Mouse (Mus musculus) olfactory bulb, adult 2 months (tissue): ENCODE results near the gene Slc44a3. TPM values are rescaled to one million over a fixed set of nuclear protein-coding genes. Genes with fewer than 3 reads are reported as not detected.
"Not testable (repeated sequence)": the region's sequence is repeated elsewhere in the genome, so short reads cannot be mapped to it uniquely, and the experiment has no call there.

Experiments used
- H3K27ac ChIP-seq: fragments of 200-500 bp; 2 replicates; pipeline ENCODE4 v1.5.1; 2012; ENCODE audit warnings: low read depth, low read length; ENCODE audit not compliant: insufficient read depth
- H3K4me1 ChIP-seq: fragments of 200-500 bp; 2 replicates; pipeline ENCODE4 v1.6.1; 2012; ENCODE audit warnings: low read length; ENCODE audit not compliant: control insufficient read depth, insufficient read depth
- H3K4me3 ChIP-seq: fragments of 200-500 bp; 2 replicates; pipeline ENCODE4 v1.5.1; 2012; ENCODE audit warnings: mild to moderate bottlenecking, low read depth, low read length, moderate library complexity; ENCODE audit not compliant: insufficient read depth
- CTCF ChIP-seq: fragments of 200-500 bp; IDR thresholded peaks from 2 replicates; pipeline ENCODE4 v1.5.1; 2012; ENCODE audit warnings: low read depth, mild to moderate bottlenecking, low read length, moderate library complexity; ENCODE audit not compliant: insufficient read depth
- POLR2A ChIP-seq: fragments of 200-500 bp; IDR thresholded peaks from 2 replicates; pipeline ENCODE4 v1.6.1; 2012; ENCODE audit warnings: mild to moderate bottlenecking, low read depth, low read length, moderate library complexity; ENCODE audit not compliant: insufficient read depth
- WGBS: fragments of 180-500 bp; shearing (Covaris S2); methylation state at CpG from one replicate; pipeline ENCODE4 v1.1.7; 2018; 5-methylcytosine and 5-hydroxymethylcytosine counted together
- polyA plus RNA-seq: library from polyadenylated mRNA; stranded (reverse); fragments of >200 nt; gene quantifications from 2 replicates; pipeline ENCODE4 v1.2.4, GENCODE M21; 2012; ENCODE audit warnings: low replicate concordance; ENCODE audit not compliant: missing spikeins, insufficient read depth, insufficient read length

The Slc44a3 gene
- polyA plus RNA-seq, 1 experiment = not detected

GRCm38 (mm10) chr3:121559406-121560114, 27.4 kb upstream of the Slc44a3 start:
- no peak for TF ChIP-seq POLR2A
- no peak for TF ChIP-seq CTCF
- no peak overlapping the region for H3K4me3 ChIP-seq
- 89% methylated on average over 15 of the region's 15 CpGs for WGBS
- H3K27ac ChIP-seq = no peak overlapping the region
- H3K4me1 ChIP-seq = no peaks in the 10 kb centered on the region

DNA sequence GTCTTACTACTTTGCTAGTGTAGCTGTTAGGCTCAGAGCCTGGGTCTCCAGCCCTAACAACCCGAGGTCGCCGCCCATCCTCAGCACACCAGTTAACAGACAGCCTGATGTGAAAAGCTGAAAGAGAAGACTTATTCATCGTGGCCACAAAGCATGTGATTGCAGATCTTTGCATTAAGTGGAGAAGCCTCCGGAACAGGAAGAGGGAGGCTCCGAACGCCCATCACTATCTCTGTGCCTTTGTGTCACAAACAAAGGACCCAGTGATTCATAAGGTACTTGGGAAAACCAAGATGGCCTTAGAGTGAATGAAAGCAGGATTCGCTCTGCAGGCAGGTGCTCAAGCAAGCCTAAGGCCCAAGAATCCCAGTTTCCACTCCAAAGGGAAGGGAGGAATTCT, 26.7 kb upstream of the Slc44a3 start:
- H3K4me3 ChIP-seq = no peak overlapping the region
- no peak overlapping the region for H3K27ac ChIP-seq
- WGBS = 81% methylated on average over 8 of the region's 8 CpGs
- no peak for TF ChIP-seq POLR2A
- no peak for TF ChIP-seq CTCF
- no peaks in the 10 kb centered on the region for H3K4me1 ChIP-seq

DNA sequence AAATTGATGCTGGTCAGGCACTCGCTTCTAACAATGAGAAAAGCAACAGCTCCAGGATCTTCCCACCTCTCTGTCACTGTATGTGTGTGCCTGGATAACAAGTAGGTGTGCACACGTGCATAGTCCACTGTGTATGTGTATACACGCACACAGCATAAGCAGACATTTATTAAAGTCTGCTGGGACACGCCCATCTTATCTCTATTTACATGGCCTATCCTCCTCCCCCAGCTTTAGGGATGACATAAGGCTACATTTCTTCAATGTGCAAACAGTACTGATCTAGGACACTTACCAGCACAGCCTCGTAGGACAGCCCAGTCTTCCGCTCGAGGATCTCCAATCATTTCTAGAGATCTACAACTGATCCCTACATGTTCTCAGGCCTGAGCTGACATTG, 24.1 kb upstream of the Slc44a3 start:
- Histone ChIP-seq H3K4me1 (no peaks in the 10 kb centered on the region), H3K4me3 (no peak overlapping the region), H3K27ac (no peak overlapping the region)
- WGBS = 93% methylated on average over 7 of the region's 7 CpGs
- no peak for TF ChIP-seq POLR2A
- TF ChIP-seq CTCF = no peak

DNA sequence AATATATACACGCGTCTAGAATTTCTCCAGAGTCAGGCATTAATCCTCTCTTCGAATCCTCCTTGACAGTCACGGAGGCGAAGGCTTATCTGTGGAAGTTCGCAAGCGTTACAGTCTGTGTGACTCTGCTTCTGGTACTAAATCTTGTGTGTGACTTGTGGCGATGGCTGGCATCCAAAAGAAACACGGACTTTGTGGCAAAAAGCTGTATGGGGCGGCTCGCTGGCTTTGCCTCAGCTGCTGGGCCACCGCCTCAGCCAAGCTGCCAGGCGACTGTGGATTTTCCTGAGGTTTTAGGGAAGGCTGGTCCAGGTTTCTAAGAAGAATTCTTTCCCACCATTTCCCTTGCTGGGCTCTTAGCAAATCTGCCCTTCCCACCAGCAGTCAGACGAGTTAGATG, 21.1 kb upstream of the Slc44a3 start:
- no peak overlapping the region for H3K27ac ChIP-seq
- TF ChIP-seq CTCF (no peak), POLR2A (no peak)
- no peaks in the 10 kb centered on the region for H3K4me1 ChIP-seq
- WGBS = 61% methylated on average over 14 of the region's 14 CpGs
- H3K4me3 ChIP-seq = no peak overlapping the region

GRCm38 (mm10) chr3:121552723-121553122, 20.5 kb upstream of the Slc44a3 start:
- TF ChIP-seq CTCF (no peak), POLR2A (no peak)
- 75% methylated on average over 11 of the region's 11 CpGs for WGBS
- Histone ChIP-seq H3K27ac (no peak overlapping the region), H3K4me1 (no peaks in the 10 kb centered on the region; the same call in 1 of the 2 replicates), H3K4me3 (no peak overlapping the region)

GRCm38 (mm10) chr3:121550370-121550769, 18.2 kb upstream of the Slc44a3 start:
- Histone ChIP-seq H3K27ac (no peak overlapping the region), H3K4me1 (no peaks in the 10 kb centered on the region; the same call in 1 of the 2 replicates), H3K4me3 (no peak overlapping the region)
- WGBS = 18% methylated on average over 1 of the region's 1 CpGs
- TF ChIP-seq POLR2A = no peak
- TF ChIP-seq CTCF = no peak

- H3K4me1 ChIP-seq = no peaks in the 10 kb centered on the region; the same call in 1 of the 2 replicates
- no peak for TF ChIP-seq CTCF
- TF ChIP-seq POLR2A = no peak
- H3K27ac ChIP-seq = no peak overlapping the region
- H3K4me3 ChIP-seq = no peak overlapping the region
- 47% methylated on average over 15 of the region's 15 CpGs for WGBS
These were observed 15.8 kb upstream of the Slc44a3 start for GRCm38 (mm10) chr3:121547851-121548624.

DNA sequence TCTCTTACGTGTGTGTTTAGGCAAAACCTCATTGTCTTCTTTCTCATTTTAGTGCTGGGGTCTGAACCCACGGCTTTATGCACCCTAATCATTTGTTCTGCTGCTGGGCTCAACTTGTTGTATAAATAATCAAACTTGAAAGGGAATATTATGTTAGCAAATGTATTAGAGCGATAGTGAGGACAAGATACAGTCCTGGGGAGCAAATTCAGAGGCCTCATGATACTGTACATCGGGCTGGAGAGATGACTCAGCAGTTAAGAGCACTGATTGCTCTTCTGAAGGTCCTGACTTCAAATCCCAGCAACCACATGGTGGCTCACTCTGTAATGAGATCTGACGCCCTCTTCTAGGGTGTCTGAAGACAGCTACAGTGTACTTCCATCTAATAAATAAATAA, 8.4 kb upstream of the Slc44a3 start:
- no peak overlapping the region for H3K4me3 ChIP-seq
- H3K4me1 ChIP-seq = no peaks in the 10 kb centered on the region
- 63% methylated on average over 5 of the region's 5 CpGs for WGBS
- H3K27ac ChIP-seq = no peak overlapping the region
- no peak for TF ChIP-seq POLR2A
- no peak for TF ChIP-seq CTCF

DNA sequence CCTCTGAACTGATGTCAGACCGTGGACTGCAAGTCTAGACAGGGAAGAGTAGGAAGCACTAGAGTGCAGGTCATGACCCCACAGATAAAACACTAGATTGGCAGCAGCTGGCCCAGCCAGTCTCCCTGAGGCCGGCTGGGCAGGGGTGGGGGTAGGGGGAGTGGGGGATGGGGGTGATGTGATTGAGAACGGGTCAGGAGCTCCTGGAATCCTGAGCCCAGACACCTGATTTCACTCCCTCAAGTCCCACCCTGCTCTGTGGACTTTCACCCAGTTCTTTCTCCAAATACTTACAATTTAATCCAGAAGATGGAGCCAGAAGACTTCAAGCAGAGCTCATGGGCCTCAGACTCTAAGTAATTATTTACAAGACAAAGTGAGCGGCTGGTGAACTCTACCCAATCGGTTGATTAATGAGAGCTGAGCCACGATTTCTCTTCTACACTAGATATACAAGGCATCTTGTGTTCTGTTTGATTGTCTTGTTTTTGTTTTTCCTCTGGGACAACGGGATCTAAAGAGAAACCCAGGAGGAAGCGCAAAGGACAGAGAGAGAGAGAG, 7.7 kb upstream of the Slc44a3 start:
- no peak for TF ChIP-seq CTCF
- no peak for TF ChIP-seq POLR2A
- no peaks in the 10 kb centered on the region for H3K4me1 ChIP-seq
- 12% methylated on average over 8 of the region's 8 CpGs for WGBS

DNA sequence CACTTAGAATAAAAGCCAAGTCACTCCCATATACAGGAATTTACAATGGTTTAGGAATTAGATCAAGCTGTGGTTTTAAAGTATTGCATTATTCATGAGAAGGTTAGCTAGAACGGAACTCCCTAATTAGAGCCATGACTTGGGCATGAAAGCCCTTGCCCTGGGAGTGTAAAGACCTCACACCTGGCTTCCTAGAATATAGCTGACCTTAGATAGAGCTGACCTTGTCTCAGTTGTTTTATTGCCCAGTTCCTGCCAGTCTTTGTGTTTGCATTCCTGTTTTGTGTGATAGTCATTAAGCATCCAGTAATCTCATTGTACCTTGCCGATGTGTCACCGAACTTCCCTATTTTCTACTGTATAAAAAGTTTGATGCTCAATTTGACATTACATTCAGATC, 6.6 kb upstream of the Slc44a3 start:
- not testable (repeated sequence) for H3K4me3 ChIP-seq, H3K4me1 ChIP-seq, H3K27ac ChIP-seq
- WGBS = 69% methylated on average over 3 of the region's 3 CpGs

More for the DNA sequence above, 7.7 kb upstream of the Slc44a3 start:
- Histone ChIP-seq H3K4me3 (no peak overlapping the region), H3K27ac (no peak overlapping the region)
